Mouse (Mus musculus) bone marrow macrophage, adult 2 months (primary cell): Measurements from ENCODE around the gene Slc39a11.

Experiments used
- CTCF ChIP-seq: IDR thresholded peaks from 2 replicates; pipeline ENCODE4 v1.5.1; 2012; ENCODE audit warnings: low read depth, mild to moderate bottlenecking, low read length, moderate library complexity
- POLR2A ChIP-seq: IDR thresholded peaks from 2 replicates; pipeline ENCODE4 v1.6.1; 2012; ENCODE audit warnings: mild to moderate bottlenecking, low read depth, low read length, borderline replicate concordance

DNA sequence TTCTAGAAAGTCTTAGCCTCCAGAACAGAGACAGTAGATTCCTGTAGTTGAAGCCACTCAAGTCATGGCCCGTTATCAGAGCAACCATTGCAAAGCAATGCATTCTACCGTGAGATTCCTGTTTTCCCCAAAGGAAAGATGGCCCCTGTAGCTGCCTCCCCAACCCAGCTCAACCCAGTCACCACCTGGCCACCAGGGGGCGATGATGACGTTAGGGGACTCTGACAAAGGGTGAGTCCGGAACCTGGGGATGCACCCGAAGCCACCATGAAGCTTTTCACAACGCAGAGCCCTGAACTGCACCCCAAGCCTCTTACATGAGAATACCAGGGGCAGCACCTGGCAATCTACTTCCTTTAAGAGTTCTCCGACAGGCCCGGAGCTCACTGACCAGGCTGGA is 151.0 kb downstream of the Slc39a11 start:
- peak; percentile 37; the same call in 1 of the 2 replicates for TF ChIP-seq CTCF
- no peak for TF ChIP-seq POLR2A
